Mouse (Mus musculus) thymus, postnatal 0 days (tissue): Measurements from ENCODE around the gene Gatb. TPM values are rescaled to one million over a fixed set of nuclear protein-coding genes. Genes with fewer than 3 reads are reported as not detected.

Experiments
- DNase-seq: peaks from one replicate; pipeline ENCODE4 v3.0.0-alpha.2; 2015; ENCODE audit warnings: low spot score
- polyA plus RNA-seq: library from polyadenylated mRNA; unstranded; fragments of >200 nt; fragmentation: Nextera tagmentation; extraction: Ambion mirVana; gene quantifications from 2 replicates; pipeline ENCODE4 v1.2.1, GENCODE M21; 2015

Gatb gene
- polyA plus RNA-seq, 1 experiment from 2014 or later, result 18.2 TPM

- no peak for DNase-seq
Observed at GRCm38 (mm10) chr3:85652727-85653665, 79.1 kb downstream of the Gatb start.

DNA sequence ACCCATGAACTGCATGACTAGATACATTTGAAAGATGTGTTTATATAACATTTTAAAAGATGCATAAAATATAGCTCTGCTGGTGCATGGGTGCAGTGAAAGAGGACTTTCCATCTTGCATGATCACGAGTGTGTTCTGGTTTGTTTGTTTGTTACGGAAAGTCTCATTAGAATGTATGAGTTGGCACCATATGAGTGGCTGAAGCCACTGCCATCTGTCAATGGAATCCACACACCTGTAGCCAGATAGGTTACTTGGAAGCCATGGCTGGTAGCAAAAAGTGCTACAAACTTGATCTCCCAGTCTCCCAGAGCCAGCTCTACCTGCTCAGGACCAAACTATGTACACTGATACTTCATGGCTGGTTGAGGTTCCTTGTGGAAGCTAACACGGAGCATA is 81.6 kb downstream of the Gatb start:
- no peak for DNase-seq

GRCm38 (mm10) chr3:85659681-85660080 is 85.8 kb downstream of the Gatb start:
- DNase-seq, result no peak

- no peak for DNase-seq
Observed at GRCm38 (mm10) chr3:85661926-85662813, 88.3 kb downstream of the Gatb start.

DNA sequence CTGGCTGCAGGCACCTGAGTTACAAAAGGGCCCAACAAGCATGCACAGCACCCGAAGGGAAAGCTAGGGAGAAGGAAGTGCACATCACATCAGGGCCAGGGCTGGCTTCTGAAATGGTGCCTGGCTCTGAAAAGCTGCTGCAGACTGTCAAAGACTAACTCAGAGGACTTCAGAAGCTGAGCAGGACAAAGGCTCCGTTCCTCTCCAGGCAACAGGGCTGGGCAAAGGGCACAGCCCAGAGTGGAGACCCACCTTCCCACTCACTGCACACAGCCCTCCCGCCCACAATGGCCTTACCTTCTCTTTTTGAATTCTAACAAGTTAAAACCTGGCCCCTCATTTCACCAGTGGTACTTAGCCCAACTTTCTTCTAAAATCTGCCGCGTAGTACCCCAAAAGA is 89.9 kb downstream of the Gatb start:
- DNase-seq, result no peak

GRCm38 (mm10) chr3:85664591-85665171 is 90.8 kb downstream of the Gatb start:
- no peak for DNase-seq

GRCm38 (mm10) chr3:85666166-85666565 is 92.2 kb downstream of the Gatb start:
- DNase-seq, result no peak

GRCm38 (mm10) chr3:85666736-85667135 is 92.8 kb downstream of the Gatb start:
- no peak for DNase-seq

GRCm38 (mm10) chr3:85667683-85668082 is 93.8 kb downstream of the Gatb start:
- no peak for DNase-seq

DNA sequence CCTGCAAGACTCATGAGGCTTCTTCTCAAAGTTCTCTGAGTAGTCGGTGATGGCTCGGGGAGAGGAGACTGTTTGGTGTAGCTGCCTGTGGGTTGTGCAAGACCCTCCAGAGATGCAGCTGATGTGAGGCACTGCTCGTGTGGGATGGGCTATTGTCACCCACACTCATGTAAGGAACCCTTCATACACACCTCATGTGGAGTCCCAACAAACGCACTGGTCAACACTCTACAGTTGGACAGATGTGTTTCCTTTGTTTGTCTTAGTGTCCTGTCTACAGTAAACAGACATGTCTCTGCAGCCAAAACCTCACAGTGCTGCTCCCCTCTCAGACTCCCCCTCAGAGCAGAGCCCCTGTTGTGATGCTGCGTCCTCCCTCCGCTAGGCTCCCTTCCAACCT is 95.9 kb downstream of the Gatb start:
- DNase-seq, result no peak

DNA sequence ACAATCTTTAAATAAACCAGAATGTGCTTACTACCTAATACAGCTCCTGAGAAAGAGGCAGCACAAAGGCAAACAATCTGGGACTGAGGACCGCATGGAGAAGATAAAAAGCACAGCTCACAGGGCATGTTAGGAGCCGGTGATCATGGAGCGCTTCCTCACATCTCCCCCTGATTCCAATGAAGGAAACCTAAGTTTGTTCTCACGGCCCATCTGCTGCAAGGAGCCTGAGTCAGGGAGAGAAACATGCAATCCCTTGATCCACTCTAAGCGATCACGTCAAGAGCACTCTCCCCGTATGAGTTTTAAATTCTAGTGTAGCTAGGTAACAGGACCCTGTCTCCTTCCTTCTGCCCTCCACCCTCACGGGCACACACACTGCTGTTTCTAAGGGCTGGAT is 103.2 kb downstream of the Gatb start:
- no peak for DNase-seq

DNA sequence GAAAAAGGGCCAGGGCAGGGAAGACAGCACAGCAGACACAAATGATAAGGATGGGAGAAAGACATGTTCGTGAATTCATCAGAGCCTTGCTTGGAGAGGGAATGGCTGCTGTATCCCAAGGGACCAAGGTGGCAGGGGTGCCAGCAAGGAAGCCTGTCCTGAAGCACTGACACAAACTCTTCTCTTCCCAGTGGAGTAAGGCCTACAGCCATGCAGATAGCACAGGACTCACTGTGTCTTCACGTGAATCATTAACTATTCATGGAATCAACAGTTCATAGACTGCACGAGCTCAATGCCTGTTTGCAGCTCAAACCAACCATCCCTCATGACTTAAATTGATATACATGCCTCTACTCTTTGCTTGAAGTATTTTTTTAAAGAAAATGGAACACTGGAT is 104.0 kb downstream of the Gatb start:
- no peak for DNase-seq

GRCm38 (mm10) chr3:85679312-85679933 is 105.5 kb downstream of the Gatb start:
- no peak for DNase-seq

- no peak for DNase-seq
Observed at GRCm38 (mm10) chr3:85679960-85680359, 106.0 kb downstream of the Gatb start.

- no peak for DNase-seq
Observed at GRCm38 (mm10) chr3:85681136-85681535, 107.2 kb downstream of the Gatb start.

DNA sequence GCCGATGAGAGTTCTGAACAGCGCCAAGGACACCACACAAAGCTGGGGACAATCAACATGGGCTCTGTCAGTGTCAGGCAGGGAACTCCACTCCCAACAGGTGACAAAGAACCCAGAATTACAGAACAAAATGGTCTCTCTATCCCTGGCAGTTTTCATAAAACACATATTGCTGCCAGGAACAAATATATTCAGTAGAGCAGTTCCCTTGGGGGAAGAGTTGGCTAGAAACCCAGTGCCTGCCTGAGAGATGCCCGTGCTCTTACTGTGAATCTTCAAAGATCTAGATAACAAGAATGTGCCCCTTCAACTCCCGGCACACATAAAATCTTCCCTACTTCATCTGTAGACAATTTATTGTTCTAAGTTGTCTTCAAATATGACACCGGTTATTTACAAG is 109.7 kb downstream of the Gatb start:
- DNase-seq, result no peak

GRCm38 (mm10) chr3:85685271-85685670 is 111.4 kb downstream of the Gatb start:
- DNase-seq, result no peak

- no peak for DNase-seq
Observed at GRCm38 (mm10) chr3:85688341-85688740, 114.4 kb downstream of the Gatb start.

DNA sequence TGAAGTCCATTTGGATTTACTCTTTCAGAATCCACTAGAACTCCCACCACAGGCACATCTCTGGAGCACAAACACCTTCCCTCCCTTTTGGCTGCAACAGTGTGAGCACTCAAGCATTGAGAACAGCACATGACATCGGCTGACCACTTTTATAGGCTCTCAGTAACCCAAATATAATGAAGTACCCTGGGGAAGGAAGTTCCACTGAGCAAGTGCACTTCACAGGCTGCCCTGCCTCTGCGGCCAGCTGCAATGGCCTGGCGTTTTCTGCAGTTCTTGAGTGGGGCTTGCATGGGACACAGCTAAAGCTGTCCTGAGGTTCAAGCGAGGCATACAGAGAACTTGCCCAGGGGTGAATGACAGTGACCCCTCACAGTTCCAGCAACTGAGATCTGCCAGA is 117.2 kb downstream of the Gatb start:
- no peak for DNase-seq

- DNase-seq, result no peak
Observed at GRCm38 (mm10) chr3:85693013-85693412, 119.1 kb downstream of the Gatb start.

GRCm38 (mm10) chr3:85695056-85695455 is 121.1 kb downstream of the Gatb start:
- no peak for DNase-seq
